Mouse (Mus musculus): ENCODE results near the gene H2-M10.2. TPM values are rescaled to one million over a fixed set of nuclear protein-coding genes. Genes with fewer than 3 reads are reported as not detected.
"Not testable (repeated sequence)": the region's sequence is repeated elsewhere in the genome, so short reads cannot be mapped to it uniquely, and the experiment has no call there.

H2-M10.2 gene
- not detected in 2 replicates for polyA plus RNA-seq (2012; ENCODE audit: insufficient read depth, insufficient read length, low replicate concordance, missing spikeins)

DNA sequence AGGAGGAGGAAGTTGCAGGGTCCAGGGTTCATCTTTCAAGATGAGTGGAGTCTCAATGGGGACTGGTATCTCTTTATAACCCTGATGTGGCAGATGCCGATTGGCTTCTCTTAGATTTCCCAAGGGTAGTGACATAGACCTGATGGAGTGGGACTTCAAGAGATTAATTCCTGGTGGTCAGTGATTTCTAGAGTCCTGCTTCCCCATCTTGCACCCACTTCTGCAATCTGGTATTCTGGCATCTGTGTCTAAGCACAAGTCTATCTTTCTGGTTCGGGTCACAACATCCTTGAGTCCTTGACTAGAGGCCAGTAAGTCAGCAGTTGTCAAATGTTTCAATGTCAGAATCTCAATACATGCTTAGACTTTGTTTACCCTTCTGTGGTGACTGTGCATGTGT, at the start of gene H2-M10.2:
TSS of gene H2-M10.2 (minus strand) at position 101 of the 400 bp plus-strand sequence.
- Histone ChIP-seq H3K4me1 (ENCODE audit: control insufficient read depth, insufficient read depth, low read length) (no peaks in the 10 kb centered on the region), H3K27ac (ENCODE audit: insufficient read depth, low read depth, low read length) (no peak within 1 kb of the TSS), H3K4me3 (ENCODE audit: insufficient read depth, low read depth, low read length) (no peak within 1 kb of the TSS)
- WGBS, result 92% methylated on average over 2 of the region's 2 CpGs
- TF ChIP-seq CTCF (IDR thresholded peaks at IDR 0.05; ENCODE audit: insufficient read depth, low read depth, low read length) (no peak), POLR2A (IDR thresholded peaks at IDR 0.05; ENCODE audit: insufficient read depth, low read depth, low read length) (no peak)

DNA sequence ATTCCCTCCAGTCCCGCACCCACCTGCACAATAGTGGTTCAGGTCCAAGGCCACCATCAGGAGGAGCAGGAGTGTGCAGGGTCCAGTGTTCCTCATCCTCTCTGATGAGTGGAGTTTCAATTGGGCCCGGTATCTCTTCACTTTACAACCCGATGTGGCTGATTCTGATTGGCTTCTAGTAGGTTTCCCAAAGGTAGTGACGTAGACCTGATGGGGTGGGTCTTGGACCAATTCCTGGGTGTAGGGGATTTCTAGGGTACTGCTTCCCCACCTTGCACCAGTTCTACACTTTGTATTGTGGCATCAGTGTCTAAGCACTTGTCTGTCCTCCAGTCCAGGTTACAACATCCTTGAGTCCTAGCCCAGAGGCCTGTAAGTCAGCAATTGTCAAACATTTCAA, 39.8 kb upstream of the H2-M10.2 start, which contains the start of gene H2-M10.1:
TSS of gene H2-M10.1 (minus strand) at position 101 of the 400 bp plus-strand sequence.
- TF ChIP-seq CTCF (IDR thresholded peaks at IDR 0.05; ENCODE audit: insufficient read depth, low read depth, low read length) (no peak), POLR2A (IDR thresholded peaks at IDR 0.05; ENCODE audit: insufficient read depth, low read depth, low read length) (no peak)
- Histone ChIP-seq H3K4me1 (ENCODE audit: control insufficient read depth, insufficient read depth, low read length) (no peaks in the 10 kb centered on the region), H3K4me3 (ENCODE audit: insufficient read depth, low read depth, low read length) (no peak within 1 kb of the TSS), H3K27ac (ENCODE audit: insufficient read depth, low read depth, low read length) (no peak within 1 kb of the TSS)
- 95% methylated on average over 4 of the region's 4 CpGs for WGBS

DNA sequence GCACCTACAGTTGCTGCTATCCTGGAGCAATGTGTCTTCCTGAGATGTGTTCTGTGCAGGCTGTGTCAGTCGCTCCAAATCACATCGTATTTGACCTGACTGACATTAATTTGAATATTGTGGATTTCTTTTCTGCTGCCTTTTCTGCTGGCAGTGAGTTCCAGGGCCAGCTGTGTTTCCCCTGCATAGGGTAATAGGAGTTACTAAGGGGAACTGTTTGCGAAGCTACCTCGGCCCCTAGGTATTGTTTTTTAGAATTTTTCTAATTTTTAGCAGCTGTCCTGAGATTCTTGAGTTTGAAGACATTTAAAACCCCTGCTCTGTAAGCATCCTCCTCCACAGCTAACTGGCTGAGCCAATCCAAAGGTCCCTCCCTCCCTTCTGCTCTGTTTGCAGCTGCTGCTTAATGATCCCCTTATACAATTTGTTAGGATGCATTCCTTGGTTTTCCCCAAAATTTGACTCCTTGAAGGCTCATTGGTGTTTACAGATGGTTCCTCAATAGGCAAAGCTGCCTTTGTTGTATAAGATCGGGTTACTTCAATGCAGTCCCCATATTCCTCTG, 29.5 kb upstream of the H2-M10.2 start:
- whole genome bisulfite sequencing, result 9% methylated on average over 5 of the region's 5 CpGs
- TF ChIP-seq CTCF (IDR thresholded peaks at IDR 0.05; ENCODE audit: insufficient read depth, low read depth, low read length) (no peak), POLR2A (IDR thresholded peaks at IDR 0.05; ENCODE audit: insufficient read depth, low read depth, low read length) (no peak)
- H3K4me1 ChIP-seq (ENCODE audit: control insufficient read depth, insufficient read depth, low read length), result no peaks in the 10 kb centered on the region
- peak overlapping the region; percentile 88 for H3K27ac ChIP-seq (ENCODE audit: insufficient read depth, low read depth, low read length)
- peak overlapping the region; percentile 54 for H3K4me3 ChIP-seq (ENCODE audit: insufficient read depth, low read depth, low read length)

DNA sequence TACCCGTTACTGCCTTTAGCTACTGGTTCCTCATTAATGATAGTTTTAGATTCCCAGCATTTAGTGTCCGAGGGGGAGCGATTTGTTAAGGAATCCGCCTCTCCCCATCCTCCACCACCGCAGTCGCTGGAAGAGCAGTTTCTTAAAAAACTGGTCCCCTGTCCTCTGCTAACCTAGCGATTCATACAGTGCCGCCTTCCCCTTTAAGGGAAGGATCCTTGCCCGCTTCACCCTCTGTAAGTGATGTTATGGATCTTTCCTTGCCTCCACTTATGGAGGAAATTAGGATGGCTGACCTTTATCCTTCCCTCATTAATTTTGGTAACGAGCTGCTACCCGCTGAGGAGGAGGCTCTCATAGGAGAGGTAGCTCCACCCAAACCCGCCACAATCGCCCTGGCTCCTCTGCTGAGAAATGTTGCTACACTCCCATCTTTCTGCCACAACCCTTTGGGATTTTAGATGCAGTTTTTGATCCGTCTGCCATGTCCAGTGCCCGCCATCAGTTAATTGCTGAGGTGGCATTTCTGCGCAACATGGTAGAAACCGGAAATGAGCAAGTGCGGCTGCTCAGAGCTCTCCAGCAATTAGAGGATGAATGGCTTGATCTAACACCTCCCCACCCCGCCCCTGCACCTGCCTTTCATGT, 28.9 kb upstream of the H2-M10.2 start:
- Histone ChIP-seq H3K4me3 (ENCODE audit: insufficient read depth, low read depth, low read length) (peak overlapping the region; percentile 54), H3K4me1 (ENCODE audit: control insufficient read depth, insufficient read depth, low read length) (no peaks in the 10 kb centered on the region), H3K27ac (ENCODE audit: insufficient read depth, low read depth, low read length) (peak overlapping the region; percentile 88)
- under 1% methylated on average over 19 of the region's 19 CpGs for WGBS
- TF ChIP-seq POLR2A (IDR thresholded peaks at IDR 0.05; ENCODE audit: insufficient read depth, low read depth, low read length), result 0 out of 2 replicates have a peak, but pooled peaks have one; percentile 30
- no peak for TF ChIP-seq CTCF (IDR thresholded peaks at IDR 0.05; ENCODE audit: insufficient read depth, low read depth, low read length)

DNA sequence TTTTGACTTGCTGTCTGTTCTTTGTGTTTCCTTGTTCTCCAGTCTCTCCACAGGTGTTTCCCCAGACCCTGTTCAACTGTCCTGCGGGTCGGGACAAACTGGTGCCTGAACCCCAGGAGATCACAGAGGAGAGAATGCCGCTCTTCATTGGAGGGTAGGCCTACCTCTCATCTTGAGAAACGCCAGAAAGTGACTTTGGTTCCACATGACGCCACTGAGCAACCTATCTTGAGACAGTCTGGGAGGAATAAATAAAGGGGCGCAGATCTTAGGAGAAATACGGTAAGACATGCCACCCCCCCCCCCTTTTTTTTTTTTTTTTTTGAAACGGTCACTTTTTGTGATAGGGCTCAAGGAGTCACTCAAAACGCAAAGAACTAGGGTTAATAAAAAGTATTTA, 28.2 kb upstream of the H2-M10.2 start:
- no peak overlapping the region for H3K4me3 ChIP-seq (ENCODE audit: insufficient read depth, low read depth, low read length)
- no peaks in the 10 kb centered on the region for H3K4me1 ChIP-seq (ENCODE audit: control insufficient read depth, insufficient read depth, low read length)
- TF ChIP-seq POLR2A (IDR thresholded peaks at IDR 0.05; ENCODE audit: insufficient read depth, low read depth, low read length) (no peak), CTCF (IDR thresholded peaks at IDR 0.05; ENCODE audit: insufficient read depth, low read depth, low read length) (no peak)
- WGBS, result 3% methylated on average over 9 of the region's 9 CpGs
- no peak overlapping the region for H3K27ac ChIP-seq (ENCODE audit: insufficient read depth, low read depth, low read length)

DNA sequence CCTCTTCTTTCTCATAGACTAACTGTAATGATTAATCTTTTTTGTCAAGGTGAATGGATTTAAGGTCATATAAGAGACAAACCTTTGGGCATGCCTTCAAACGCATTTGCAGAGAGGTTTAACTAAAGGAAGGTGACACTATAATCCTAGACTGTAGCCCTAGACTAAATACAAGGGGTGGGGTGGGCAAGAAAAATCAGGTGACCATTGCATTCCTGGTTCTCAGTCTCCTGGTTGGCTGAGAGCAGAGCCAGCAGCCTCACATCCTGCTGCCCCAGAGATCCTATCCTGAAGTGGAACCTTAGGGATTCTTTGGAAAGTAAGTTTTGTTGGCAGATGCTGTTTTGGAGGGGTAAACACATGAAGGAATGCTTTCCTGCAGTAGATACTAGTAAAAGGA, 23.0 kb upstream of the H2-M10.2 start:
- WGBS, result 44% methylated on average over 1 of the region's 1 CpGs
- Histone ChIP-seq H3K27ac (ENCODE audit: insufficient read depth, low read depth, low read length) (no peak overlapping the region), H3K4me3 (ENCODE audit: insufficient read depth, low read depth, low read length) (no peak overlapping the region), H3K4me1 (ENCODE audit: control insufficient read depth, insufficient read depth, low read length) (no peaks in the 10 kb centered on the region)
- TF ChIP-seq POLR2A (IDR thresholded peaks at IDR 0.05; ENCODE audit: insufficient read depth, low read depth, low read length), result no peak
- TF ChIP-seq CTCF (IDR thresholded peaks at IDR 0.05; ENCODE audit: insufficient read depth, low read depth, low read length), result no peak

DNA sequence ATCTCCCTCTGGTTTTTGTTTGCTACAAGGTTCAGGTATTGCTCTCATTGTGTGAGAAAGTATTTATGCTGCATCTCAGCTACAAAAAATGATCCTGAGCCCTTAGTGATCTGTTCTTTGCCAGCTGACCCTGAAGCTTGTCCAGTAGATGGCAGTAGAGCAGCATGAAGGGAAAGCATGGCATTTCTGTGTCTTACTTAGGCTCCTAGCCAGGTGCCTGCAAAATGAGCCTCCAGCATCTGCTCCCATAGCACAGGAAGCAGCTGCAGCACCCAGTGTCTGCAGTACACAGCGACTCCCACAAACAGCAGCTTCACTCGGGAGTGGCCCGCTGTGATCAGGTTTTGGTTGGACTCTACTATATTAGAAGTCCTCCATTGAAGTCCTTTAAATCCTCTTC, 22.6 kb upstream of the H2-M10.2 start:
- WGBS, result 0% methylated on average over 3 of the region's 3 CpGs
- H3K27ac ChIP-seq (ENCODE audit: insufficient read depth, low read depth, low read length); H3K4me3 ChIP-seq (ENCODE audit: insufficient read depth, low read depth, low read length); H3K4me1 ChIP-seq (ENCODE audit: control insufficient read depth, insufficient read depth, low read length): not testable (repeated sequence)

DNA sequence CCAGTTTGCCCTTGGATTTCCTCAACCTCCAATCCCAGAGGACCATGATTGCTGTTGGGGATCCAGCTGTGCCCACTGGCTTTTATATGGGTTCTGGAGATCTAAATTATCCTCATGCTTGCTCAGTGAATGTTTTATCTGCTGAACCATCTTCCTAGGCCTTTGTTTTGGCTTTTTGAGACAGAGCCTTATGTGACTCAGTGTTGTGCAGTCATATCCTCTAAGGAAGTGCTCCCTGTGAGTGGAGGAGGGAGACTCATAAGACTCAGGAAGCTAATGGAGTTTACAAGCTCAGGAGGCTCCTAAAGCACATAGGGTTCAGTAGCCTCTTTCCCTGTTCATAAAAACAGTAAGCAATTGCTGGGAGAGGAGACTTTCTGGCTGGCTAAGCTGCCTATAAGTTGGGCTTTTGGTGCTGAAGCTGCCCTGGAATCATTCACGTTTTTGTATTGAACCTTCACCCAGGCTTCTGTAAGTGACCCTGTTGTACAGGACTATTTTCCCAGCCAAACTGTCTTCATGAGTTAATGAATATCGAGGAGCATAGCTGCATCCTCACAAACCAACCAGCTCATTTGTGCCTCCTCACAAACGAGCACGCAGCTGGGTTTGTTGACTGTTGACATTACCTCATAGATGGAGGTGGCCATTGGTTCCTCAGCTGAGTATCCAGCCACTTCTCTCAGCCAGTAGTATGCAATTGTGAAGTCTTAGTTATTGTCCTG, 4.6 kb downstream of the H2-M10.2 start:
- no peak overlapping the region for H3K4me3 ChIP-seq (ENCODE audit: insufficient read depth, low read depth, low read length)
- no peak overlapping the region for H3K27ac ChIP-seq (ENCODE audit: insufficient read depth, low read depth, low read length)
- TF ChIP-seq CTCF (IDR thresholded peaks at IDR 0.05; ENCODE audit: insufficient read depth, low read depth, low read length) (no peak), POLR2A (IDR thresholded peaks at IDR 0.05; ENCODE audit: insufficient read depth, low read depth, low read length) (no peak)
- H3K4me1 ChIP-seq (ENCODE audit: control insufficient read depth, insufficient read depth, low read length), result no peaks in the 10 kb centered on the region
- WGBS, result 95% methylated on average over 4 of the region's 4 CpGs

DNA sequence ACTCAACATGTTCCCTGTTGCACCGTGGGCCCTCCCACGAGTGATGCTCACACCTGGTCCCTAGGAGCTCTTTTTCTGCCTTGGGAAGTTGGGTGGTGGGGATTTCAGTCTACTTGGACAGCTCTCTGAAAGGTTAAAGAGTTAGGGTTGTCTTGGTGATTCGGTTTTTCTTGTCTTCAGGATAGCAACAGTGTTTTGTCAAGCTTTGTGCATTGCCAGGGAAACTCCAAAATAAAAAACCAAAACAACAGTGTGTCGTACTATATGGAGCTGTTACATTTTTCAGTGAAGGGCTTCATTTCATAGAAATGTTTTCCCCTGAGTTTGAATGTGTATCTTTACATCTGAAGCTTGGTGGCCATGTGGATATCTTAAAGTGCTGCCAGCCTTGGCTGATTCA, 11.5 kb downstream of the H2-M10.2 start:
- Histone ChIP-seq H3K4me3 (ENCODE audit: insufficient read depth, low read depth, low read length) (no peak overlapping the region), H3K4me1 (ENCODE audit: control insufficient read depth, insufficient read depth, low read length) (peaks cover 16% of the 10 kb centered on the region), H3K27ac (ENCODE audit: insufficient read depth, low read depth, low read length) (no peak overlapping the region)
- no peak for TF ChIP-seq CTCF (IDR thresholded peaks at IDR 0.05; ENCODE audit: insufficient read depth, low read depth, low read length)
- TF ChIP-seq POLR2A (IDR thresholded peaks at IDR 0.05; ENCODE audit: insufficient read depth, low read depth, low read length), result no peak
- WGBS, result 83% methylated on average over 4 of the region's 4 CpGs

All from olfactory bulb, adult 2 months (tissue).